Mouse (Mus musculus) midbrain, embryonic 11.5 days (tissue): ENCODE measurements around the gene Nptx1. TPM values are rescaled to one million over a fixed set of nuclear protein-coding genes. Genes with fewer than 3 reads are reported as not detected.
A peak's percentile ranks its signal among the peaks of the same experiment; 100 is the strongest.

Experiments used
- ATAC-seq: fragments of 200-750 bp; cut with Nextera tagmentation; 2 replicates; pipeline ENCODE4 v1.8.0; 2017; ENCODE audit warnings: moderate TSS enrichment, moderate library complexity; ENCODE audit not compliant: low FRiP score
- DNase-seq: peaks from one replicate; pipeline ENCODE4 v3.0.0; 2015; ENCODE audit warnings: low spot score; ENCODE audit errors: missing footprints
- H3K27ac ChIP-seq: fragments of 300-500 bp; sonication (generic); 2 replicates; pipeline ENCODE4 v1.5.1; 2014; ENCODE audit warnings: low read depth, low read length
- H3K27me3 ChIP-seq: fragments of 300-500 bp; sonication (generic); 2 replicates; pipeline ENCODE4 v1.6.1; 2014; ENCODE audit warnings: mild to moderate bottlenecking, low read length, moderate library complexity, mixed read lengths; ENCODE audit not compliant: control insufficient read depth, insufficient read depth
- H3K36me3 ChIP-seq: fragments of 300-500 bp; sonication (generic); 2 replicates; pipeline ENCODE4 v1.6.1; 2014; ENCODE audit warnings: mild to moderate bottlenecking, low read length, moderate library complexity, mixed read lengths; ENCODE audit not compliant: control insufficient read depth, insufficient read depth
- H3K4me1 ChIP-seq: fragments of 300-500 bp; sonication (generic); 2 replicates; pipeline ENCODE4 v1.6.1; 2014; ENCODE audit warnings: low read length; ENCODE audit not compliant: control insufficient read depth, insufficient read depth
- H3K4me2 ChIP-seq: fragments of 300-500 bp; sonication (generic); 2 replicates; pipeline ENCODE4 v1.6.1; 2014; ENCODE audit warnings: mild to moderate bottlenecking, moderate library complexity
- H3K4me3 ChIP-seq: fragments of 300-500 bp; sonication (generic); 2 replicates; pipeline ENCODE4 v1.5.1; 2014; ENCODE audit warnings: low read depth, low read length
- H3K9ac ChIP-seq: fragments of 300-500 bp; sonication (generic); 2 replicates; pipeline ENCODE4 v1.6.1; 2014; ENCODE audit warnings: low read length
- H3K9me3 ChIP-seq: fragments of 300-500 bp; sonication (generic); 2 replicates; pipeline ENCODE4 v1.6.1; 2016; ENCODE audit warnings: low read length; ENCODE audit not compliant: control insufficient read depth
- WGBS: fragments of 180-500 bp; shearing (Covaris S2); extraction: QIAGEN DNeasy Blood & Tissue Kit; methylation state at CpG from one replicate; pipeline ENCODE4 v1.1.7; 2014; 5-methylcytosine and 5-hydroxymethylcytosine counted together
- polyA plus RNA-seq: library from polyadenylated mRNA; unstranded; fragments of >200 nt; fragmentation: Nextera tagmentation; extraction: Ambion mirVana; gene quantifications from 2 replicates; pipeline ENCODE4 v1.2.1, GENCODE M21; 2014

Nptx1 gene
- polyA plus RNA-seq, 1 experiment from 2014 or later: 2.5 TPM

GRCm38 (mm10) chr11:119545741-119546495 is 1.6 kb downstream of the Nptx1 start:
- Histone ChIP-seq H3K36me3 (no peaks in the 10 kb centered on the region), H3K9me3 (no peaks in the 10 kb centered on the region), H3K4me3 (peak overlapping the region; percentile 57), H3K9ac (peak overlapping the region; percentile 72), H3K4me2 (peak overlapping the region; percentile 99), H3K27ac (no peak overlapping the region), H3K4me1 (peaks cover 32% of the 10 kb centered on the region), H3K27me3 (peaks cover 66% of the 10 kb centered on the region)
- DNase-seq (peak; percentile 90), ATAC-seq (no peak)
- WGBS: 6% methylated on average over 10 of the region's 10 CpGs

GRCm38 (mm10) chr11:119545281-119545680 is 2.3 kb downstream of the Nptx1 start:
- Histone ChIP-seq H3K4me2 (peak overlapping the region; percentile 99; the same call in 1 of the 2 replicates), H3K27ac (no peak overlapping the region), H3K36me3 (no peaks in the 10 kb centered on the region), H3K9me3 (no peaks in the 10 kb centered on the region), H3K27me3 (peaks cover 60% of the 10 kb centered on the region), H3K9ac (no peak overlapping the region), H3K4me1 (peaks cover 32% of the 10 kb centered on the region), H3K4me3 (no peak overlapping the region)
- no peak for ATAC-seq
- 48% methylated on average over 3 of the region's 3 CpGs for WGBS
- peak; percentile 79 for DNase-seq

- ATAC-seq: no peak
- Histone ChIP-seq H3K9ac (no peak overlapping the region), H3K27me3 (peaks cover 53% of the 10 kb centered on the region), H3K9me3 (no peaks in the 10 kb centered on the region), H3K27ac (no peak overlapping the region), H3K4me1 (peaks cover 32% of the 10 kb centered on the region), H3K4me3 (no peak overlapping the region), H3K36me3 (no peaks in the 10 kb centered on the region), H3K4me2 (no peak overlapping the region)
- DNase-seq: no peak
- WGBS: 90% methylated on average over 15 of the region's 15 CpGs
These were observed 2.9 kb downstream of the Nptx1 start for GRCm38 (mm10) chr11:119544518-119545105.

GRCm38 (mm10) chr11:119543816-119544517 is 3.6 kb downstream of the Nptx1 start:
- no peak for ATAC-seq
- Histone ChIP-seq H3K9ac (no peak overlapping the region), H3K36me3 (no peaks in the 10 kb centered on the region), H3K9me3 (no peaks in the 10 kb centered on the region), H3K4me3 (no peak overlapping the region), H3K4me1 (peaks cover 26% of the 10 kb centered on the region), H3K27ac (no peak overlapping the region), H3K4me2 (no peak overlapping the region), H3K27me3 (peaks cover 47% of the 10 kb centered on the region)
- no peak for DNase-seq
- 48% methylated on average over 16 of the region's 16 CpGs for WGBS

GRCm38 (mm10) chr11:119542886-119543285 is 4.7 kb downstream of the Nptx1 start:
- no peak for ATAC-seq

GRCm38 (mm10) chr11:119542371-119542770 is 5.2 kb downstream of the Nptx1 start:
- Histone ChIP-seq H3K4me2 (no peak overlapping the region), H3K9ac (no peak overlapping the region), H3K36me3 (no peaks in the 10 kb centered on the region), H3K27me3 (peaks cover 31% of the 10 kb centered on the region), H3K4me3 (no peak overlapping the region), H3K9me3 (no peaks in the 10 kb centered on the region), H3K27ac (no peak overlapping the region), H3K4me1 (peaks cover 14% of the 10 kb centered on the region)
- ATAC-seq: no peak
- 56% methylated on average over 9 of the region's 9 CpGs for WGBS
- no peak for DNase-seq

More at GRCm38 (mm10) chr11:119542886-119543285, 4.7 kb downstream of the Nptx1 start:
- H3K4me3 ChIP-seq: no peak overlapping the region
- no peak overlapping the region for H3K9ac ChIP-seq
- 79% methylated on average over 5 of the region's 5 CpGs for WGBS
- H3K27ac ChIP-seq: no peak overlapping the region
- no peaks in the 10 kb centered on the region for H3K9me3 ChIP-seq
- no peaks in the 10 kb centered on the region for H3K36me3 ChIP-seq
- H3K27me3 ChIP-seq: peaks cover 36% of the 10 kb centered on the region
- no peak for DNase-seq
- peaks cover 16% of the 10 kb centered on the region for H3K4me1 ChIP-seq
- no peak overlapping the region for H3K4me2 ChIP-seq

GRCm38 (mm10) chr11:119541082-119541481 is 6.5 kb downstream of the Nptx1 start:
- Histone ChIP-seq H3K4me1 (peaks cover 4% of the 10 kb centered on the region), H3K9ac (no peak overlapping the region), H3K9me3 (no peaks in the 10 kb centered on the region), H3K4me3 (no peak overlapping the region), H3K27ac (no peak overlapping the region), H3K27me3 (peaks cover 18% of the 10 kb centered on the region), H3K36me3 (no peaks in the 10 kb centered on the region), H3K4me2 (no peak overlapping the region)
- no peak for DNase-seq
- WGBS: 76% methylated on average over 9 of the region's 9 CpGs
- ATAC-seq: no peak

GRCm38 (mm10) chr11:119540560-119540959 is 7.0 kb downstream of the Nptx1 start:
- no peak for ATAC-seq
- no peak overlapping the region for H3K9ac ChIP-seq
- peaks cover 13% of the 10 kb centered on the region for H3K27me3 ChIP-seq
- H3K27ac ChIP-seq: no peak overlapping the region
- no peak for DNase-seq
- H3K4me1 ChIP-seq: no peaks in the 10 kb centered on the region
- no peak overlapping the region for H3K4me2 ChIP-seq
- WGBS: 75% methylated on average over 9 of the region's 9 CpGs
- H3K36me3 ChIP-seq: no peaks in the 10 kb centered on the region
- no peak overlapping the region for H3K4me3 ChIP-seq
- no peaks in the 10 kb centered on the region for H3K9me3 ChIP-seq

- H3K4me1 ChIP-seq: no peaks in the 10 kb centered on the region
- H3K4me3 ChIP-seq: no peak overlapping the region
- no peak for ATAC-seq
- peaks cover 7% of the 10 kb centered on the region for H3K27me3 ChIP-seq
- no peaks in the 10 kb centered on the region for H3K9me3 ChIP-seq
- WGBS: 37% methylated on average over 14 of the region's 14 CpGs
- H3K4me2 ChIP-seq: no peak overlapping the region
- DNase-seq: no peak
- H3K27ac ChIP-seq: no peak overlapping the region
- H3K9ac ChIP-seq: no peak overlapping the region
- no peaks in the 10 kb centered on the region for H3K36me3 ChIP-seq
These were observed 7.6 kb downstream of the Nptx1 start for GRCm38 (mm10) chr11:119539944-119540343.
